Comparison of ENCODE assay signal across 9 mouse cellular contexts in the genomic region with DNA sequence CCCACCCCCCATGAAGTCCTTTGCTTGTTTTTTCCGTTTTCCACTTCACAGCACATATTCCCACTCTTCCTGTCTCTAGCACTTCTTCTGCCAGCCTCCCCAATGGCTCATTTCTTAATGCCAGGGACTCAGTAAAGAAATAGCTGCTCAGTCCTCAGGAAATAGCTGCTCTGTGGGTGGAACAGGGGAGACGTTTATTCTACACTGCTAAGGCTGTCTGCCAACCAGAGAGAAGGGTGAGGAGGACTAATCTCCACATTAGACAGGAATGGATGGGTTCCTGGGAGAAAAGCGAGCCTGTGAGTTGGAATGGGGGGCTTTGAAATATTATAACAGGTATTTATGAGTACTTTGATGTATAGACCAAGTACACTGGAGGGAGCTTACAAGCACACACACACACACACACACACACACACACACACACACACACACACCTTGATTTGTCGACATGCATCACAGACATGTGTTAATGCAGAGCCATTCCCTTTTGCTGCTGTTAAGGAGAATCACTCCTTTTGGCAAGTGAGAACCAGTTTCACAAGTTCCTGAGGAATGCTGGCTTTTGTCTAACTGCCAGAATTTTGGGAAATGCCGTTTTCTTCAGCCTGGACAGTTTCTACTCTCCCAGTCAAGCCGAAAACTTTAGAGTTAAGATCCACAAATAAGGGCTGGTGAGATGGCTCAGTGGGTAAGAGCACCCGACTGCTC. TPM values are rescaled to one million over a fixed set of nuclear protein-coding genes. Genes with fewer than 3 reads are reported as not detected.
DNase-seq lines count a peak whose midpoint lies in the region; ATAC-seq lines count a peak whose summit lies in the region.
"Had no signal": no experiment of that assay in that cellular context is flagged by ENCODE, and none has a peak within 500 bp of the region (broad histone marks: within the 10 kb centered on the region; RNA-seq: fewer than 3 reads in every experiment).

No protein-coding gene starts in this region.

- DNase-seq in intestine, embryonic 14.5 days (ENCODE audit: low spot score): peak; percentile 51
- DNase-seq in ZHBTc4 (ENCODE audit: low read depth, low spot score): peak; percentile 32
- DNase-seq in fat pad, adult 2 months (ENCODE audit: extremely low read depth, low read depth, low spot score): peak; percentile 31
- peak; percentile 44 for DNase-seq in lung, postnatal 36 days
- DNase-seq in layer of hippocampus, adult 9-10 months (ENCODE audit: low spot score): no peak
- DNase-seq in midbrain, embryonic 14.5 days: no peak
- DNase-seq: cerebellum, adult 8-10 months had no signal

- H3K9me3 ChIP-seq in intestine, embryonic 14.5 days (ENCODE audit: control insufficient read depth, low read length): no peaks in the 10 kb centered on the region
- no peaks in the 10 kb centered on the region for H3K9me3 ChIP-seq in intestine, embryonic 15.5 days
- no peaks in the 10 kb centered on the region for H3K9me3 ChIP-seq in midbrain, embryonic 14.5 days (ENCODE audit: control insufficient read depth, low read length)

- no peaks in the 10 kb centered on the region for H3K27me3 ChIP-seq in intestine, embryonic 14.5 days (replicated peaks; ENCODE audit: control insufficient read depth, insufficient read depth, low read length)
- no peaks in the 10 kb centered on the region for H3K27me3 ChIP-seq in intestine, embryonic 15.5 days (replicated peaks)
- H3K27me3 ChIP-seq in midbrain, embryonic 14.5 days (ENCODE audit: control insufficient read depth, insufficient read depth, low read length): no peaks in the 10 kb centered on the region

- no peaks in the 10 kb centered on the region for H3K36me3 ChIP-seq in intestine, embryonic 14.5 days (ENCODE audit: control insufficient read depth, insufficient read depth, low read length)
- H3K36me3 ChIP-seq in intestine, embryonic 15.5 days: no peaks in the 10 kb centered on the region
- no peaks in the 10 kb centered on the region for H3K36me3 ChIP-seq in midbrain, embryonic 14.5 days (ENCODE audit: control insufficient read depth, insufficient read depth, low read length)

- ATAC-seq in intestine, embryonic 14.5 days (replicated peaks; ENCODE audit: low FRiP score, low TSS enrichment, low read depth): peak; percentile 53; the same call in 1 of the 2 replicates
- no peak for ATAC-seq in intestine, embryonic 15.5 days
- ATAC-seq in midbrain, embryonic 14.5 days (ENCODE audit: low FRiP score, low TSS enrichment): no peak

- H3K27ac ChIP-seq in intestine, embryonic 14.5 days (ENCODE audit: low read depth): no peak overlapping the region
- H3K27ac ChIP-seq in intestine, embryonic 15.5 days: no peak overlapping the region
- H3K27ac ChIP-seq in midbrain, embryonic 14.5 days (replicated peaks; ENCODE audit: low read depth, low read length): no peak overlapping the region

- no peaks in the 10 kb centered on the region for H3K4me1 ChIP-seq in intestine, embryonic 14.5 days (replicated peaks; ENCODE audit: control insufficient read depth, insufficient read depth, low read length)
- no peaks in the 10 kb centered on the region for H3K4me1 ChIP-seq in intestine, embryonic 15.5 days (replicated peaks)
- no peaks in the 10 kb centered on the region for H3K4me1 ChIP-seq in midbrain, embryonic 14.5 days (ENCODE audit: control insufficient read depth, insufficient read depth, low read length)

- H3K4me3 ChIP-seq in intestine, embryonic 14.5 days (ENCODE audit: low read depth, low read length): no peak overlapping the region
- no peak overlapping the region for H3K4me3 ChIP-seq in intestine, embryonic 15.5 days (replicated peaks)
- H3K4me3 ChIP-seq in midbrain, embryonic 14.5 days (replicated peaks; ENCODE audit: low read depth, low read length): no peak overlapping the region
- H3K4me3 ChIP-seq: myocyte had no signal

- no peak overlapping the region for H3K4me2 ChIP-seq in intestine, embryonic 14.5 days (ENCODE audit: low read length)
- no peak overlapping the region for H3K4me2 ChIP-seq in intestine, embryonic 15.5 days (replicated peaks)
- no peak overlapping the region for H3K4me2 ChIP-seq in midbrain, embryonic 14.5 days (ENCODE audit: low read length)

- 37% methylated on average over 7 of the region's 7 CpGs for WGBS in intestine, embryonic 14.5 days
- 46% methylated on average over 7 of the region's 7 CpGs for WGBS in intestine, embryonic 15.5 days
- WGBS in midbrain, embryonic 14.5 days: 70% methylated on average over 7 of the region's 7 CpGs

- no peak overlapping the region for H3K9ac ChIP-seq in intestine, embryonic 14.5 days (ENCODE audit: low read length)
- H3K9ac ChIP-seq in intestine, embryonic 15.5 days: no peak overlapping the region
- H3K9ac ChIP-seq in midbrain, embryonic 14.5 days (replicated peaks; ENCODE audit: low read length): no peak overlapping the region

RNA-seq across cellular contexts. Expression of gene Ddc, which starts 9.9 kb away (rescaled TPM):
- polyA plus RNA-seq in intestine, embryonic 14.5 days (2014; fragmentation: Nextera tagmentation; extraction: Ambion mirVana): 34.8 and 37.3 TPM in 2 replicates
- 46.3 and 52.2 TPM in 2 replicates for polyA plus RNA-seq in intestine, embryonic 15.5 days (2015; fragmentation: Nextera tagmentation; extraction: Ambion mirVana)
- polyA plus RNA-seq in midbrain, embryonic 14.5 days (2014; fragmentation: Nextera tagmentation; extraction: Ambion mirVana): 24.0 and 25.3 TPM in 2 replicates

Comparison
In these comparisons a context has a peak if more than half of its experiments do, and no peak if none do; other contexts are left out.
1. DNase-seq: peak in intestine, embryonic 14.5 days (single experiment), ZHBTc4 (single experiment), fat pad, adult 2 months (single experiment) and lung, postnatal 36 days (single experiment); none in layer of hippocampus, adult 9-10 months (single experiment) and midbrain, embryonic 14.5 days (single experiment).